Mouse (Mus musculus) stomach, postnatal 0 days (tissue): ENCODE results near the gene Il15. TPM values are rescaled to one million over a fixed set of nuclear protein-coding genes. Genes with fewer than 3 reads are reported as not detected.
A peak's percentile ranks its signal among the peaks of the same experiment; 100 is the strongest.

ENCODE experiments used
- ATAC-seq: fragments of 200-750 bp; cut with Nextera tagmentation; 2 replicates; pipeline ENCODE4 v1.8.0; 2017; ENCODE audit not compliant: low FRiP score, low TSS enrichment
- DNase-seq: peaks from one replicate; pipeline ENCODE4 v3.0.0-alpha.2; 2016; ENCODE audit warnings: low spot score
- H3K27ac ChIP-seq: fragments of 300-500 bp; sonication (generic); replicated peaks from 2 replicates; pipeline ENCODE4 v1.5.1; 2014; ENCODE audit warnings: mild to moderate bottlenecking, control low read depth
- H3K27me3 ChIP-seq: fragments of 300-500 bp; sonication (generic); 2 replicates; pipeline ENCODE4 v1.6.1; 2014; ENCODE audit warnings: low read length; ENCODE audit not compliant: control insufficient read depth, insufficient read depth
- H3K36me3 ChIP-seq: fragments of 300-500 bp; sonication (generic); 2 replicates; pipeline ENCODE4 v1.6.1; 2014; ENCODE audit warnings: low read length, mixed read lengths; ENCODE audit not compliant: control insufficient read depth, insufficient read depth
- H3K4me1 ChIP-seq: fragments of 300-500 bp; sonication (generic); replicated peaks from 2 replicates; pipeline ENCODE4 v1.6.1; 2014; ENCODE audit warnings: antibody characterized with exemption; ENCODE audit not compliant: control insufficient read depth, insufficient read depth
- H3K4me2 ChIP-seq: fragments of 300-500 bp; sonication (generic); replicated peaks from 2 replicates; pipeline ENCODE4 v1.6.1; 2014; ENCODE audit warnings: low read depth, mild to moderate bottlenecking, control low read depth, moderate library complexity
- H3K4me3 ChIP-seq: fragments of 300-500 bp; sonication (generic); 2 replicates; pipeline ENCODE4 v1.5.1; 2014; ENCODE audit warnings: low read depth, low read length, control low read depth
- H3K9ac ChIP-seq: fragments of 300-500 bp; sonication (generic); 2 replicates; pipeline ENCODE4 v1.6.1; 2014; ENCODE audit warnings: mild to moderate bottlenecking, low read length, control low read depth, mixed read lengths
- H3K9me3 ChIP-seq: fragments of 300-500 bp; sonication (generic); 2 replicates; pipeline ENCODE4 v1.6.1; 2016; ENCODE audit warnings: low read length; ENCODE audit not compliant: control insufficient read depth
- CTCF ChIP-seq: IDR thresholded peaks from 2 replicates; pipeline ENCODE4 v1.5.1; 2016; ENCODE audit warnings: antibody characterized with exemption, low read depth, mild to moderate bottlenecking, moderate library complexity
- EP300 ChIP-seq: optimal IDR thresholded peaks from 2 replicates; pipeline ENCODE3; 2016; ENCODE audit warnings: antibody characterized with exemption
- WGBS: fragments of 180-500 bp; shearing (Covaris S2); extraction: QIAGEN DNeasy Blood & Tissue Kit; methylation state at CpG from one replicate; pipeline ENCODE4 v1.1.7; 2014; 5-methylcytosine and 5-hydroxymethylcytosine counted together
- polyA plus RNA-seq: library from polyadenylated mRNA; unstranded; fragments of >200 nt; fragmentation: Nextera tagmentation; extraction: Ambion mirVana; gene quantifications from 2 replicates; pipeline ENCODE4 v1.2.1, GENCODE M21; 2015

Il15 gene
- polyA plus RNA-seq, 1 experiment from 2014 or later = 8.2 TPM

DNA sequence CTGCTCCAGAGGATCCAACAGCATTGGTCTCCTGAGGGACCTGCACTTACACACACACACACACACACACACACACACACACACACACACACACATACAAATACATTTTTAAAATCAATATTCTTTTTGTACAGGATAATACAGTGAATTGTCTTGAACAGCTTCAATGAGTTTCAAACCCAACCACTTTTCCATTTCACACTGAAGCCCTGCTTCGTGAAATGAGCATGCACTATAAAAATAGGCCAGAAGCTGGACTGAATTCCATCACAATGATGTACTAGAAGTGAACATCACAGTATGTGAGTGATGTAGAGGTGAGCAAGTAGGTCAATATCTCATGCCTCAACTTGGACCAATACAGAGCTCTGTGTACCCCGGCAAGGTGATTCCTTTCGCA, 1.0 kb upstream of the Il15 start:
- H3K9ac ChIP-seq = no peak overlapping the region
- TF ChIP-seq CTCF (no peak), EP300 (no peak)
- no peaks in the 10 kb centered on the region for H3K9me3 ChIP-seq
- no peak overlapping the region for H3K4me3 ChIP-seq
- no peaks in the 10 kb centered on the region for H3K4me1 ChIP-seq
- no peak overlapping the region for H3K27ac ChIP-seq
- no peak for DNase-seq
- ATAC-seq = no peak
- WGBS = 93% methylated on average over 3 of the region's 3 CpGs
- no peaks in the 10 kb centered on the region for H3K27me3 ChIP-seq
- no peak overlapping the region for H3K4me2 ChIP-seq
- H3K36me3 ChIP-seq = no peaks in the 10 kb centered on the region

DNA sequence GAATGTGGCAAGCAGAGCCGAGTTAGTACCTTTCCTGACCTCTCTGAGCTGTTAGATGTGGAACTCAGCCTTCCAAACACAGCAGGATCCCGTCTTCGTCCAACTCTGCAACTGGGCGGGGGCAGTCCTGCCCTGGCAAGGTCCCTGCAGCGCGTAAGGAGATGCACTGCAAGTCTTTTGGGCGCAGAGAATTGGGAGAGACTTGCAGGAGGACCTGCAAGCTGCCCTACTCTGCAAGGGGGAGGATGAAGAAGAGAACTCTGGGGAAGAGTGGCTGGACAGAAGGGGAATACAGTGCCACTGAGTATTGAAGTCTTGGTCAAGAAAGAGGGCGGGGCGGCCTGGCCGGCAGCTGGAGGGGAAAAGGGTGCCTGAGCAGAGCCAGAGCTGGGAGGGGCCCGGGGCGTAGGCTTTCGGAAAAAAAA, 749 bp downstream of the Il15 start:
- Histone ChIP-seq H3K4me2 (peak overlapping the region; percentile 82), H3K9ac (peak overlapping the region; percentile 65), H3K27me3 (no peaks in the 10 kb centered on the region), H3K4me1 (no peaks in the 10 kb centered on the region), H3K27ac (peak overlapping the region; percentile 86), H3K9me3 (no peaks in the 10 kb centered on the region), H3K4me3 (peak overlapping the region; percentile 61), H3K36me3 (no peaks in the 10 kb centered on the region)
- ATAC-seq (peak; percentile 75), DNase-seq (peak; percentile 65)
- TF ChIP-seq CTCF (no peak), EP300 (no peak)
- WGBS = under 1% methylated on average over 13 of the region's 13 CpGs

DNA sequence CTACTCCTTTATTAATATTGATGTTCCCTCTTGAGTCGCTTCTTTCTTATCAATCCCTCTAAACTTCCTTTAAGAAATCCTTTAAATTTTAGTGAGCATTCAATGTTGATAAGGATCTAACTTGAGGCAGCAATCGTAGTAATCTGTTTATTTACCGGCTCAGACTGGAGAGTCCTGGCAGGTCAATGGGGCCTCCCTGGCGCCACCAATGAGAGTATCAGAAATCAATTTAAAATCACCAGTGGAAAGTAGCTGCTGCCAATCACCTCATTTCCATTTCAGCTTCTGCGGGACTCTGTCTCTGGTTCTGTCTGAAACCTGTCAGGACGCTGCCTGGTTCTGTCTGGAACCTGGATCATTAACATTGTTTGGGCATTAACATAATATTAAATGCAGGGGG, 1.5 kb downstream of the Il15 start:
- H3K27me3 ChIP-seq = no peaks in the 10 kb centered on the region
- no peaks in the 10 kb centered on the region for H3K36me3 ChIP-seq
- H3K9ac ChIP-seq = no peak overlapping the region
- no peak overlapping the region for H3K27ac ChIP-seq
- no peak for DNase-seq
- 24% methylated on average over 6 of the region's 6 CpGs for WGBS
- peak overlapping the region; percentile 82 for H3K4me2 ChIP-seq
- peak overlapping the region; percentile 61 for H3K4me3 ChIP-seq
- ATAC-seq = no peak
- TF ChIP-seq CTCF = no peak
- no peak for TF ChIP-seq EP300
- H3K9me3 ChIP-seq = no peaks in the 10 kb centered on the region
- H3K4me1 ChIP-seq = no peaks in the 10 kb centered on the region

DNA sequence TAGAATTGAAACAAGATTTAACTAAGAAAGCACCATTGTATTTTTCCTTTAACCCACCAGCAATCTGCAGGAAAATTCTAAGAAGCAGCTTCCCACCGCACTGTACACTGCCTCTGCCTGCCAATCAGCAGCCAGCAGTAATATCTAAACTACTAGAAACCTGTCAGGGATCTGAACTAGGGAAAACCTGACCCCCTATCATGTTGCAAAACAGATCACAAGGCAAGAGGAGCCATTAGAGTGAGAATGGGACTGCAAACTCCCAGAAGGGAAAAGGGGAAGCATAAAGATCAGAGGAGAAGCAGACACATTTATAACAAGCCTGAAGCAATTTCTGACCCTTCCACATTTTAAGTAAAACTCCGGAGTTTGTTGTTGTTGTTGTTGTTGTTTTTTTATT, 2.0 kb downstream of the Il15 start:
- 39% methylated on average over 2 of the region's 2 CpGs for WGBS
- Histone ChIP-seq H3K4me1 (no peaks in the 10 kb centered on the region), H3K27me3 (no peaks in the 10 kb centered on the region), H3K4me3 (no peak overlapping the region), H3K9me3 (no peaks in the 10 kb centered on the region), H3K36me3 (no peaks in the 10 kb centered on the region), H3K27ac (no peak overlapping the region), H3K9ac (no peak overlapping the region), H3K4me2 (peak overlapping the region; percentile 82; the same call in 1 of the 2 replicates)
- TF ChIP-seq CTCF = no peak
- no peak for TF ChIP-seq EP300
- no peak for DNase-seq
- ATAC-seq = no peak

DNA sequence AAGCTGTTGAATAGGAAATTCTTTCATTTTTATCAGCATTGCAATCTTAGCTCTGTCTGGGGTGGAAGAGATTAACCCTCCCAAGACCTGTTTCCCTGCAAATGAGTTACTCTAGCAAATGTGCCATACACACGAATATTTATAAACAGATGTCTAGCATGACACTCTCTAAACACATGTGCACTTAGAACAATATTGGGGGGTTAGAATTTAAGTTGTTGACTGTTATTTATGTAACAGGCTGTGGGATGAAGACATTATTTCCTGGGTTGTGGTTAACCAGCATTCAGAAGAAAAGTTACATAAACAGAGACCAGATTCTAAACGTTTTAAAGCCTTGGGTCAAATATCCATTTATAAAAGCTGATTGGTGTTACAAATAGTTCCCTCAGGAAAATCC, 2.6 kb downstream of the Il15 start:
- Histone ChIP-seq H3K9ac (no peak overlapping the region), H3K4me1 (no peaks in the 10 kb centered on the region), H3K27ac (no peak overlapping the region), H3K27me3 (no peaks in the 10 kb centered on the region), H3K36me3 (no peaks in the 10 kb centered on the region), H3K9me3 (no peaks in the 10 kb centered on the region), H3K4me2 (no peak overlapping the region), H3K4me3 (no peak overlapping the region)
- DNase-seq = no peak
- TF ChIP-seq EP300 = no peak
- no peak for TF ChIP-seq CTCF
- ATAC-seq = no peak
- 11% methylated on average over 2 of the region's 2 CpGs for WGBS

DNA sequence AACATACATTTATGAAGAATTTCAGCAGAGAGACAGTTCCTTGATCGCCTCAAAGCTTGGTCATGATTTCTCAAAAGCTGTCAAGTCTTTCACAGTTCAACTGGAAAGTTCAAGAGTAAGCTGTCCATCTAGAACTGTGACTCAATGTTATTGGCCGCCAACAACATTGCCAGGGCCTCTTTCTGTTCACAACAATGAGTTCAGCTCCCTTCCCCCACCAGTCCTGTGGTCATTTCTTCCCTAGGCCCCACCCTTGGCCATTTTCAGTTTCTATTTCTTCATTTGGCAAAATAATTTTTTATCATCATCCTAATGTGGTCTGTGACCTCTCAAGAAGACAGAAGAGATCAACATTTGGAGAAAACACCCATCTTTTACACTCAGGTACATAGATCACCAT, 4.5 kb downstream of the Il15 start:
- 87% methylated on average over 2 of the region's 2 CpGs for WGBS
- Histone ChIP-seq H3K36me3 (no peaks in the 10 kb centered on the region), H3K4me3 (no peak overlapping the region), H3K9ac (no peak overlapping the region), H3K9me3 (no peaks in the 10 kb centered on the region), H3K4me1 (no peaks in the 10 kb centered on the region), H3K27me3 (no peaks in the 10 kb centered on the region), H3K27ac (no peak overlapping the region), H3K4me2 (no peak overlapping the region)
- ATAC-seq (no peak), DNase-seq (no peak)
- TF ChIP-seq EP300 (no peak), CTCF (no peak)
